Mouse (Mus musculus) kidney, adult 2 months (tissue): ENCODE data around the gene Tro.

Experiments
- CTCF ChIP-seq: fragments of 200-500 bp; conservative IDR thresholded peaks from 2 replicates; pipeline ENCODE4 v1.5.1; 2011; ENCODE audit warnings: low read depth, mild to moderate bottlenecking, control low read depth, low read length, moderate library complexity, mixed read lengths; ENCODE audit not compliant: insufficient read depth, insufficient read length
- POLR2A ChIP-seq: fragments of 200-500 bp; IDR thresholded peaks from one replicate; pipeline ENCODE4 v1.6.1; 2011; ENCODE audit warnings: low read depth, low read length, control low read depth

GRCm38 (mm10) chrX:150662809-150663208 lies 5.4 kb upstream of the Tro start:
- no peak for TF ChIP-seq POLR2A
- peak; percentile 25; the same call in 1 of the 2 replicates for TF ChIP-seq CTCF
